Mouse (Mus musculus): ENCODE results near the gene Hic1.
A peak's percentile ranks its signal among the peaks of the same experiment; 100 is the strongest.
"Not testable (repeated sequence)": the region's sequence is repeated elsewhere in the genome, so short reads cannot be mapped to it uniquely, and the experiment has no call there.

The Hic1 gene

DNA sequence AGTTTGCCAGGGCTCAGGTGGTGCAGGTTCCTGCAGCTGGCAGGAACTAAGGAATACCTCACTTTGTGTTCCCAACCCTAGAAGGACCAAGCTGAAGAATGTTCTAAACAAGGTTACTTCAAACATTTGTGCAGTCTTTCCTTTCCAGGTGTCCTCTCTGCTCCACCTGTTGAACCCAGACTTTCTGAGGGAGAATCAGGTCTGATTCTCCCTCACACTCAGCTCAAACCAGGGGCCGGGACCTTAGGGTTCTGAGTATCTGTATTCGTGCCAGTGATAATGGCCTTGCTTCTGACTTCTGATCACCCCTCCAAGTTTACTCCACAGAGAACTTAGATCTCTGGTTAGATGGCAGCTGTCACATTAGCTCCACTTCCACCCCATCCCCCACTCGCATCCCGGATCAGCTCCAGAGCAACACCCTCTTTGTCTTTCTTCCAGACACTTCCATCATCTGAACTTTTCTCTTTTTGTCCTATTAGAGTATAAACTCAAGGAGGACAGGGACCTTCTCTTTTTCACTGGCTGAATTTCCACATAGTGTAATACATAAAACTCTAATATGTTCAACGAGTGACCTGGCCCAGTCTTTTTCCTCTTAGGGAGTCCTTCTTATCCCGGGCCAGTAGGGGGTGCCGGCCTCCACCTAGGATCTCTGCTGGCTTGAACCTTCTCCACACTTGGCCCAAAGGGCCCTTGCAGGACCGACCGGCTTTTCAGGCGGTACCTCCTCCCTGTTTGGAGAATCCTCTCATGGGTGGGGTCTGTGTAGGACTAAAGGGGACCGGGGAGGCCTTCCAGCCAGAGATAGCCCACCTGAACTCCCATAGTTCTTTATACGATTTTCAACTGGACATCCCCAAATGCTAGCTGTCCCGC, 23.3 kb upstream of the Hic1 start:
- no peak for DNase-seq (ENCODE audit: low read depth, low spot score)

- DNase-seq (ENCODE audit: low read depth, low spot score) = no peak
Measured at GRCm38 (mm10) chr11:75191841-75192240, 22.5 kb upstream of the Hic1 start.

DNA sequence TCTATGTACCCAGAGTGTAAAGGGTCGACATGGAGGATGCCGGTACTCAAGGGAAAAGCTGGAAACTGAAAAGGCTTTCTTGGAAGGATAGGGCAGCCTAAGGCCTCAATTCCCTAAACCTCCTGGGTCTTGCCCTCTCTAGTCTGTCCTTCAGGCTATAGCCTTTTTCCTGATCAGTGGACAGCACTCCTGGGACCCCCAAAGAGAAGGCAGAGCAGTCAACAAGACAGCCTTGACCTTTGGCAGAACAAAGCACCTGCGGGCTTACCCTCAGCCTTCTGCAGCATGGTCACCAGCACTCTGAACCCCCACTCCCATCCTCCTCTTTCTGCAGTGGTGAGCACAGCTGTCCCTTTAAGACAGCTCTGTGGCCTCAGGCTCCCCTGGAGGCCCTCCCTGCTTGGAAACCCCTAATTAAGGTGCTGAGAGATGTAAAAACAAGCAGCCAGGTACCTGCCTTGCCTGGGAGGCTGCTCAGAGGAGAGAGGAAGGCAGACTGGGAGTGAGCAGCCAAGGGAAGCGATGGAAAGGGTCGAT, 21.7 kb upstream of the Hic1 start, which contains the start of gene Dph1:
Gene Dph1 (minus strand): TSS at position 337 of the 537 bp plus-strand sequence.
- DNase-seq (ENCODE audit: low read depth, low spot score) = no peak

DNA sequence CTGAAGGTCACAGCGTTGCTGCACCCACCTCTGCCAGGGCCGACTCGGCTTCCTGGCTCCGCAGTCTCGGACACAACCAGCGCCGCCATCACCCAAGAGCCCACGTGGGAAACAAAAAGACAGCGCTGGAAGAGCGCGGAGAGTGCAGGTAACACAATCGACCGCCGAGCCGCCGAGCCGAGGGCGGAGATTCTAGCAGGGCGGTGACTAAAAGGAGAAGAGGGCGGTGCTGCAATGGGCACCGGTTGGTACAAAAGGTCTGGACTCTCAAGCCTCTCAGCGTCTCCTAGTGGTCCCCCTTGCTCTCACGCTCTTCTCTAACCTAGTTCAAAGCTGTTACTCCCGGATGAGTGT, 21.0 kb upstream of the Hic1 start:
- DNase-seq (ENCODE audit: low read depth, low spot score) = no peak

DNA sequence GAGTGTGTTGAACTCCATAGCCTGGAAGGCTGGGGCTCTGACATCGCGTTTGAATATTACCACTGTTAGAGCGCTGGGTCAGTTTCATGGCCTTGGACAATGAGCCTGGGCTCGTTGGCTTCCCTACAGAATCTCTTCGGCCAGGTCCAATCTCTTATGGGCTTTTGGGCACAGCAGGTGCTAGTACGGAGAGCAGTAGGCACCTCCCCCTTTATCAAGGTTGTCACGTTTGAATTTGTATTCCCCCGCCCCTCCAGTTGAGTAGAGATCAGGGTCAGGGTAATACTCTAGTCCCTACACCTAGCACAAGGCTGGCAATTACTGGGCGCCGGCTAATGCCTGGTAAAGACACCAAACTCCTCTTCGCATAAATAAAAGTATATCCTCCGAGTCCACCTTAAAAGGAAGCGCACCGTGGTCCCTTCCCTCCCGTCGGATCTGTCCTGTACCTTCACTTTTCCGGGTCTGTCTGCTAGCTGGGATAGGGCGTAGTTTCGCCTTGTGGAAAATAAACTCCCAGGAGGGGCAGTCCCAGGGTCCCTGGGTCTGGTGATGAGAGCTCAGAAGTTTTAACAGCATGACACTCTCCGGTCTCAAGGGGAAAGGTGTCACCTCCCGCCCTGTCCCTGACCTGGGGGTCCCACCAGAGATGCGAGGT, 20.5 kb upstream of the Hic1 start:
- no peak for DNase-seq (ENCODE audit: low read depth, low spot score)

DNA sequence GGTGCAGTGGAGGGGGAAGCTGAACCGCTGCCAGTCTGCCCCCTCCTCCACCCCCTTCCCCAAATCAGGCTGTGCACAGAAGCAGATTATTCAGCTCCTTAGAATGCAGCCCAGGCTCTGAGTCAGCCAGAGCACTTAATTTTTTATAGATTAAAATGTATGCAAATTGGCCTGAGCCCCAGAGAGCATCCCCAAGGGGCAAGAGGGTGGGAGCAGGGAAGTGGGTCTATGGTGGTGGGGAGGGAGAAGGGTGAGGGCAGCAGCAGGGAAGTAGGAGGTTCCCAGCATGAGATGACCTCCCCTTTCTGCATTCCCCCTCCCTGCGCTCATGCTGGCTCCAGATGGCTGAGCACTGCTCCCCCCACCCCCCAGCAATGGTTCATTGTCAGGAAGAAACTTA, 15.7 kb upstream of the Hic1 start:
- no peak for DNase-seq (ENCODE audit: low read depth, low spot score)

- no peak for DNase-seq (ENCODE audit: low read depth, low spot score)
Measured at GRCm38 (mm10) chr11:75184573-75184972, 15.3 kb upstream of the Hic1 start.

GRCm38 (mm10) chr11:75183917-75184570, 14.7 kb upstream of the Hic1 start:
- DNase-seq (ENCODE audit: low read depth, low spot score) = no peak

DNA sequence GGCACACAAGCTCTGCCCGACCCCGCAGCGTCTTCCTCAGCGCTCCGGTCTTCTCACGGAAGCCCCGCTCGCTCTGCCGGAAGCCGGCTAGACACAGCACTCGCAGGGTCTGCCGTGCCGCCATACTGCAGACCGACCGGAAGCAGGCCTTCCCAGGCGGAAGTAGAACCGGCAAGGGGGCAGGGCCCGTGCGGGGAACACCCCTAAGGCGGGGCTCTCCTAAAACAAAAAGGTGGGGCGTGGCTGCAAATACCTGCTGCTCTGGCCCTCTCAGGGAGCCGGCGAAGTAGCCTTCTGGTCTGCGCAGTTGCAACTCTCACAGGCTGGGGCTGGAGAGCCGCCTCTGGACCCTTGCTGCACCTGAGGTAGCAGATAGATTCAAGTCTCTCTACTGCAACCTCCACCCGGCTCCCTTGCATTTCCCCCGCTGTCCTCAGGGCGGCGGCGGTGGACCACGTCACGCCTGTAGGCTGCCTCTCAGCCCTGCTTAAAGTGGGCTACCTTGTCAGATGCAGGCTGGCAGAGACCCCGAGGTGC, 9.4 kb upstream of the Hic1 start, which contains the start of gene Ovca2:
Gene Ovca2 (minus strand): TSS at position 164 of the 537 bp plus-strand sequence.
- DNase-seq (ENCODE audit: low read depth, low spot score) = peak; percentile 84

DNA sequence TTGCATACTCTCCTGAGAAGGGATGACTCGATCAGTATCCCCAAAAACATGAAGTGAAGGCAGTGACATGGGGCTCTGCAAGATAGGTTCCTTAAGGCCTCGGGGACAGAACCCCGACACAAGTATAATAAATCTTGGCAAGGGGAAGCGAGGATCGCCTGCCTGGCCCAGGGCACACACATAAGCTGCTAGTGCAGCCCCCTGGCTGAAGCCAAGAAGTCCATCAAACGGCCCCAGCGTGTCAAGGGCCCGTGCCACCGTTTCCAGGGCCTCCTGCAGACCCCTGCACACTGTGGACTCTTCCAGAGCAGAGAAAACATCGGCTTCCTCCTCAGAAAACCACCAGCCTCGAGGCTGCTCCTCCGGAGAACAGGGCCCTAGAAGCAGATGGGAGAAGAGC, 8.7 kb upstream of the Hic1 start:
- no peak for DNase-seq (ENCODE audit: low read depth, low spot score)

GRCm38 (mm10) chr11:75174574-75174973, 5.3 kb upstream of the Hic1 start:
- not testable (repeated sequence) for DNase-seq (ENCODE audit: low read depth, low spot score)

DNA sequence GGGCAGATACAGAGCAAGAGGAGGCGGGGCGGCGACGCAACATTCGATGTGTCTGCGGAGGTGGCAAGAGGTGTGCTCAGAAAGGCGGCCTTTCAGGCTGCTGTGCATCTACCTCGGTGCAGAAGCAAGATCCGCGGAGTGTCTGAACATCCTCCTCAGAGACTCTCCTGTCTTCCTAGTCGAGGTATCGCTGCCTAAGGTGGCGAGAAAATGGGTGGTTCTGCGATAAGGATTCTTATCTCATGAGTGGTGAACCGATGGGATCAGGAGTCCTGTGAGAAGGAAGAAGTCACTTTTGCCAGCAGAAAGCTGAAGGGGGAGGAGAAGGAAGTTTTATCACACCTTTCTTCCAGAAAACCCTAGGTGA, 4.5 kb upstream of the Hic1 start:
- no peak for DNase-seq (ENCODE audit: low read depth, low spot score)

DNA sequence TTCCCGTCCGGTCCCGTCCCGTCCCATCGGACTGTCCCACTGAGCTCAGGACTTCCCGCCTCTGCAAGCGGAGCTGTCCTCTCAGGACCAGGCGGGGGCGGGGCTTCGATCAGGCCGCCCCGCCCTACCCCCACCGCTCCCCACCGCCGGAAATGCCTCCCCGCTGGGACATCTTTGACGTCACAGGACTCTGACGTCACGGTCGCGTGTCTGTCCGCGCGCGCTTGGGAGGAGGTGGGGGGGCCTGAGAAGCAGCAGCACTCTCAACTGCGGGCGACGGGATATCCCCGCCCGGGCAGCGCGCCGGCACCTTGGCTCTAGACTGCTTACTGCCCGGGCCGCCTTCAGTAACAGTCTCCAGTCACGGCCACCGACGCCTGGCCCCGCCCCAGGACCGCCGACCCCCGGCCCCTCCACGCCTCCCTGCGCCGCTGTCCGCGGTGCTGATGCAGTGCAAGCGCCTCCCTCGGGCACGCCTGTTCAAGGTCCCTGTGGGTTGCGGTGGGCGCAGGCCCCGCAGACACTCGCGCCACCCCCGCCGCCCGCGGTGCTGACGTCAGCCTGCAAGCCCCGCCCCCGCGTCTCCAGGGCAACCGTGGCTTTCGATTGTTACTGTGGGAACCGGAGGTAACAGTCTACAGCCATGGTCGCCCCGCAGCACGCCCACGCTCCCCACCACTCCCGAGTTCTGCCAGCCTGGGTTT, 3.9 kb upstream of the Hic1 start:
- peak; percentile 69 for DNase-seq (ENCODE audit: low read depth, low spot score)

DNA sequence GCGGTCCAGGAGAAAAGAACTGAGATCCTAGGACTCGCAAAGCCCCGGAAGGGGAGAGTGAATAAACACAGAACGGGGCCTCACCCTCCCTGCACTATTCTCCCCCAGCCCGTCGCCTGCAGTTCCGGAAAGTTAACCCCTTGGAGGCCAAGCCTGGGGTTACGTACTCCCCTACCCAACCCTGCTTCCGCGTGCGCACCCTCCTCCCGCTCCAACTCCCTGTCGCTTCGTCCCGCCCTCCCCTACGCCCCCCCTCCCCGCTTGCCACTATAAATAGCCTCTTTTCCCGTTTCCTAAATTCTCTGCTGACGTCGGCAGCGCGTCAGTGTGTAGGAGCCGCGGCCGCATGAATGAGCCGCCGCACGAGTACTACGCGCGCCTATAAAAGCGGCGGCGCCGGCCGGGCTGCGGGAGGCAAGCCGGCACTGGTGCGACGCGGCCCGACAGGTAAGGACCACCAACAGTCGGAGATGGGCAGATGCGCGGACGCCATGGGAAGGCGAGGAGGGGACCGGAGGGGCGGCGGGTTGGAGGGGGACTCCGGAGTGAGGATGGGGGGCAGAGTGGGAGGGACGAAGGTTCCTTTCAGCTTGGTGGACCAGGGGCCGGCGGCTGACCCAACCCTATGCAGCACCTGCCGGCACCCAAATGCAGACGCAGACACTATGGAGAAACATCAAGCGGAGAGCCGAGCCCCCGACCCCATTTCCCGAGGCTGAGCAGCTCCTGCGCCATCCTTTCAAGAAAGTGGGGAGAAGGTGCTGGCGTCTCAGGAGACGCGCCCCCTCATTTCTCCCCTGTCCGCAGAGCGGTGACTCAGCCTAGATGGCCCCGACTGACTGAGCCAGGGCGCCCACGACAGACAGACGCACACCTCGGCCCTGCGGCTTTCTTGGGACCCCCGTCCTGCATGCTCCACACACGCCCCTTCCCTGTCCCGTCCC, 3.1 kb upstream of the Hic1 start:
- peak; percentile 74 for DNase-seq (ENCODE audit: low read depth, low spot score)

- no peak for DNase-seq (ENCODE audit: low read depth, low spot score)
Measured at GRCm38 (mm10) chr11:75171186-75171865, 2.0 kb upstream of the Hic1 start.

DNA sequence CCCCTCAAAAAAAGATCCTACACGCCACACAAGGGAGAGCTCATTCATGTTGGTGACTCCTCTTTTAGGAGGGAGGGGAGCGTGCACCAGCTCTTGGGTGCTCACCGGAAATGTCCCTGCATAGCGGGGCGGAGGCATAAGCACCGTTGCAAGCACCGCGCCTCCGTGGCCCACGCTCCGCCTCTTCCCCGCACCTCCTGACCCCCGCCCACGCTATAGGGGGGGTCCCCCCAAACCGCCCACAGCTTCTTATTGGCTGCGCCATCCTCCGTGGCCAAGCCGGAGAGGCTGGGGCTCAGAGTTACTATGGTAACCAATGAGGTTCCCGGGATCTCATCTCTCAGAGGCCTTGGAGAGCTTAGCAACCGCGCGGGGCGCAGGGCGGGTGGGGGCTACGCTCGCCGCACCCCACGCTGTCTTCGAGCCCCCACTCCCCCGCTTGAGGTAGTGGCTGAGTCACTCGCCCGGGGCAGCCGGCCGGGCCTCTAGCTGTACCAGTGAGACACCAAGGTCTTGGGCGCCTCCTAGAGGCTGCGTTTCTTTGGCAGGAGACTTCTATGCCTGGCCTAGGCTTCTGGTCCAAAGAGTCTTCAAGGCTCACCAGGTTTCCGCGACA, 925 bp upstream of the Hic1 start:
- peak; percentile 81 for DNase-seq (ENCODE audit: low read depth, low spot score)

- no peak for DNase-seq (ENCODE audit: low read depth, low spot score)
Measured at GRCm38 (mm10) chr11:75168590-75169361, 543 bp downstream of the Hic1 start.
